Mouse (Mus musculus) C2C12 (cell line): ENCODE measurements around the gene Gng7.

Source experiments
- CTCF ChIP-seq: IDR thresholded peaks from one replicate; pipeline ENCODE4 v1.5.1; 2011; ENCODE audit not compliant: control insufficient read depth, insufficient read depth, insufficient read length
- FOSL1 ChIP-seq: IDR thresholded peaks from one replicate; pipeline ENCODE4 v1.8.0; 2011; ENCODE audit warnings: mild to moderate bottlenecking, low read length; ENCODE audit not compliant: poor library complexity, insufficient read depth, severe bottlenecking
- USF1 ChIP-seq: IDR thresholded peaks from one replicate; pipeline ENCODE4 v1.6.1; 2011; ENCODE audit warnings: low read depth, mild to moderate bottlenecking, control low read depth, moderate library complexity

- TF ChIP-seq CTCF, result no peak
- TF ChIP-seq USF1, result no peak
- no peak for TF ChIP-seq FOSL1
These were observed 77.1 kb downstream of the Gng7 start for GRCm38 (mm10) chr10:80937646-80938045.
